Mouse (Mus musculus): ENCODE measurements around the gene Aprt. TPM values are rescaled to one million over a fixed set of nuclear protein-coding genes. Genes with fewer than 3 reads are reported as not detected.
A peak's percentile ranks its signal among the peaks of the same experiment; 100 is the strongest.

Gene Aprt
- 10 to 100 TPM; 52.8 to 56.0 TPM for total RNA-seq (2021)
- long read RNA-seq, experiment 1, transcript Aprt-201 (5 exons, 849 nt): major isoform, 9 of 16 reads
- long read RNA-seq, experiment 1, partial matches to known transcripts: 6 of 16 reads
- long read RNA-seq, experiment 1, other reads (novel, unspliced or antisense): 1 of 16 reads
- long read RNA-seq, experiment 2, transcript Aprt-201 (5 exons, 849 nt): major isoform, 5 of 9 reads
- long read RNA-seq, experiment 2, partial matches to known transcripts: 0 of 9 reads
- long read RNA-seq, experiment 2, other reads (novel, unspliced or antisense): 3 of 9 reads

GRCm38 (mm10) chr8:122576648-122577022 lies at the start of gene Aprt:
Aprt (minus strand) TSS chr8:122576909.
- DNase-seq (ENCODE audit: extremely low spot score in 1 of 2, low spot score in 2 of 2): peak; percentile 91 to 92
- peak within 1 kb of the TSS; percentile 92 for H3K27ac ChIP-seq
- peak within 1 kb of the TSS; percentile 78 for H3K4me3 ChIP-seq
- intact Hi-C loops (cut with DNase I): loop anchor here (2.0 kb wide), 1 partner anchor 34 kb away; the partner anchor contains the start of genes Galns and Trappc2l
- TF ChIP-seq CTCF (IDR thresholded peaks at IDR 0.05): no peak

- Histone ChIP-seq H3K4me3 (no peak overlapping the region), H3K27ac (no peak overlapping the region)
- no peak for TF ChIP-seq CTCF (IDR thresholded peaks at IDR 0.05)
- DNase-seq (ENCODE audit: extremely low spot score in 1 of 2, low spot score in 2 of 2): no peak
- intact Hi-C loops (cut with DNase I): loop anchor here (10.0 kb wide), 1 partner anchor 569 kb away; no protein-coding TSS in a partner anchor
Measured at GRCm38 (mm10) chr8:122625811-122626210, 49.1 kb upstream of the Aprt start.

- DNase-seq (ENCODE audit: extremely low spot score in 1 of 2, low spot score in 2 of 2): no peak
- H3K4me3 ChIP-seq: no peak overlapping the region
- no peak for TF ChIP-seq CTCF (IDR thresholded peaks at IDR 0.05)
- intact Hi-C loops (cut with DNase I): loop anchor here (10.0 kb wide), 1 partner anchor 570 kb away; no protein-coding TSS in a partner anchor
- H3K27ac ChIP-seq: no peak overlapping the region
Measured at GRCm38 (mm10) chr8:122624653-122625052, 47.9 kb upstream of the Aprt start.

- no peak for DNase-seq (ENCODE audit: extremely low spot score in 1 of 2, low spot score in 2 of 2)
- TF ChIP-seq CTCF (IDR thresholded peaks at IDR 0.05): no peak
- Histone ChIP-seq H3K27ac (no peak overlapping the region), H3K4me3 (no peak overlapping the region)
- intact Hi-C loops (cut with DNase I): loop anchor here (10.0 kb wide), 1 partner anchor 571 kb away; no protein-coding TSS in a partner anchor
Measured at GRCm38 (mm10) chr8:122623844-122624642, 47.3 kb upstream of the Aprt start.

- no peak for DNase-seq (ENCODE audit: extremely low spot score in 1 of 2, low spot score in 2 of 2)
- no peak within 1 kb of the TSS for H3K27ac ChIP-seq
- H3K4me3 ChIP-seq: no peak within 1 kb of the TSS
- no peak for TF ChIP-seq CTCF (IDR thresholded peaks at IDR 0.05)
- intact Hi-C loops (cut with DNase I): loop anchor here (10.0 kb wide), 1 partner anchor 572 kb away; no protein-coding TSS in a partner anchor
Measured at GRCm38 (mm10) chr8:122622727-122623126, 46.0 kb upstream of the Aprt start, which contains the start of gene Pabpn1l. Pabpn1l (minus strand) TSS chr8:122622739.

GRCm38 (mm10) chr8:122620446-122620845 lies 43.7 kb upstream of the Aprt start:
- intact Hi-C loops (cut with DNase I): loop anchor here (10.0 kb wide), 1 partner anchor 574 kb away; no protein-coding TSS in a partner anchor
- Histone ChIP-seq H3K27ac (no peak overlapping the region), H3K4me3 (no peak overlapping the region)
- no peak for TF ChIP-seq CTCF (IDR thresholded peaks at IDR 0.05)
- no peak for DNase-seq (ENCODE audit: extremely low spot score in 1 of 2, low spot score in 2 of 2)

- no peak overlapping the region for H3K4me3 ChIP-seq
- intact Hi-C loops (cut with DNase I): loop anchor here (1.0 kb wide), 1 partner anchor 211 kb away; no protein-coding TSS in a partner anchor
- no peak for TF ChIP-seq CTCF (IDR thresholded peaks at IDR 0.05)
- H3K27ac ChIP-seq: no peak overlapping the region
- no peak for DNase-seq (ENCODE audit: extremely low spot score in 1 of 2, low spot score in 2 of 2)
Measured at GRCm38 (mm10) chr8:122618660-122619378, 42.1 kb upstream of the Aprt start.

GRCm38 (mm10) chr8:122617947-122618546 lies 41.3 kb upstream of the Aprt start:
- TF ChIP-seq CTCF (IDR thresholded peaks at IDR 0.05): peak; percentile 61
- no peak overlapping the region for H3K27ac ChIP-seq
- intact Hi-C loops (cut with DNase I): loop anchor here (1.0 kb wide), 1 partner anchor 212 kb away; no protein-coding TSS in a partner anchor
- peak; percentile 67 to 76 for DNase-seq (ENCODE audit: extremely low spot score in 1 of 2, low spot score in 2 of 2)
- no peak overlapping the region for H3K4me3 ChIP-seq

- TF ChIP-seq CTCF (IDR thresholded peaks at IDR 0.05): no peak
- intact Hi-C loops (cut with DNase I): no loop called here
- H3K4me3 ChIP-seq: no peak overlapping the region
- DNase-seq (ENCODE audit: extremely low spot score in 1 of 2, low spot score in 2 of 2): no peak
- no peak overlapping the region for H3K27ac ChIP-seq
Measured at GRCm38 (mm10) chr8:122616181-122616905, 39.6 kb upstream of the Aprt start.

Measured in left cerebral cortex, adult 2 months (tissue).